Mouse (Mus musculus) urinary bladder, postnatal 4 days (tissue): Measurements from ENCODE around the gene Acta2.

Experiments
- DNase-seq, 2 experiments: peaks; one replicate each; pipeline ENCODE4 v3.0.0; 2021 to 2022; ENCODE audit warnings: low spot score in 2 of 2

Acta2 gene

DNA sequence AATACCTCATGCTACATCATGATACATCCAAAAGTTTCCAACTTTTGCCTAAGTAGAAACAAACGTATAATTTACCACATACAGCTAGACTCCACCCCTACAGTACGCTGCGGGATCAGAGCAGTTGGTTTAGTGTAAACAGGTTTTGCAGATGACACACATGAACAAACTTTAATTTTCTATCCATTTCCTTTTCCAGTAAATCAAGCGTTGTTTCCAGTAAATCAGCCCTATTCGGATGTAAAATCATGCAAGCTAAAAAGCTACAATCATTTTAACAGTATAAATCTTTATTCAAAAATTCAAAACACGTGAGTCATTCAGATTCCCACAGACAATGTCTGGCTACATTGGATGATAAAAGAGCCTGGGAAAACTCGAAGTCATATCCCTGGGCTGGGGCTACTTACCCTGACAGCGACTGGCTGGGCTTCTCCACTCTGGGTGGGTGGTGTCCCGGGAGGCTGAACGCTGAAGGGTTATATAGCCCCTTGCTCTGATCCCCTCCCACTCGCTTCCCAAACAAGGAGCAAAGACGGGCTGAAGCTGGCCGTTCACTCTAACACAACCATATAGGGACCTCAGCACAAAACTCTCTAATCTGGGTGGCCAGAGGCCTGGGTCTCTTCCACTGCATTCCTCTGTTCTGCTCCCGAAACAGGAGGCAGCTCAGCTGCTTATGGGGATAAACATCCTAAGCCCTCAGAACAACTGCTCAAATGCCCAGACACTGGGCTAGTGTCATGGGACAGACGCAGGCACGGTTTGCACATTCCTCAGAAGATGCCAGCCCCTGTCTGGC, at the start of gene Acta2:
Acta2 (minus strand) TSS at position 711 of the 802 bp plus-strand sequence.
- peak; percentile 67 to 71 for DNase-seq

DNA sequence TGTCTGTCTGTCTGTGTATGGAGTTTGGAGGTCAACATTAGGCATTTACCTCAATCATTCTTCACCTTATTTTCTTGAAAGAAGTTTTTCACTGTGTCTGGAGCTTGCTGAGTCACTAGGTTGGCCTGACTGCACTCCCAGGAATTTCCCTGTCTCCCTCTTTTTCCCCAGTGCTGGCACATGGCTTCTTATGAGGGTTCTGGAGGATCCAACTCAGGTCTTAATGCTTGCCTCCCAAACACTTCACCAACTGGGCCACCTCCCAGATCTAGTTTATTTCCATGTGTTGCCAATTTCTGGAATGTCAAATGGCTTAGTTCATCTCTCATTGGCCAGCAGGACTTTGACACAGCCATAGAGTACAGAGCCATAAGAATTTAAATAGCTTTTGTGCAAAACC, 49.5 kb upstream of the Acta2 start:
- no peak for DNase-seq

DNA sequence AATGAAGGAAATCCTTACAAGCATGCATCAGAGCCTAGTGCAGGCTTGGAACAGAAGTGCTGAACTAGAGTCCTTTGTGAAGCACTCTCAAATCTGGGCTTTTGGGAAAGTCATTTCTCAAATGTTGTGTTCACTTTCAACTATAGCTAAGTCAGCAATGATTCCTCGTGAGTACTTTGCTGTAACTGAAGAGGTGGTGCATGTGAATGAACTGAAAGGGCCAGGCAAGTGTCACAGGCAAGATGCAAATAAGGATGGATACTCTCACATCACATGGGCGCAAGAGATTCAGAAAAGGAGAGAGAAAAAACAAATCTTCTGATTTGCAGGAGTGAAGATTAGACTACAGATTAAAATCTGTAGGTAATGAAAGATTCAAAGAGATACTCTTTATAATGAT, 45.0 kb upstream of the Acta2 start:
- no peak for DNase-seq

DNA sequence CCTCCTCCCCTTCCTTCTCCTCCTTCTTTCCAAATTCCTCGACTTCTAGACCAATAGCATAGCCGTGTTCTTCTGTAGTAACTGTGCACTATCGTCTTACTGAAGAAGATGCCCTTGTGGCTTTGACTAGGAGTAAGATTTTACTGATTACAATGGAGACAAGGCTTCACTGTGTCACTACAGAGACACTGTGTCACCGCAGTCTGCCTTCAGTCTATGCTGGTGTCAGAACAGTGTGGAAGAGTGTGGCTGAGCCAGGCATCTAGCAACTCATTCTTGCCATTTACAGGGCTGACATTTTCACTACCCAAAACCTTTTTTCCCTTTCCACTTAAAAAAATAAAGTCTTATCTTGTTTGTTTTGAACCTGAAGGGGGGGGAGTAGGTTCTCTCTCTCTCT, 43.8 kb upstream of the Acta2 start:
- no peak for DNase-seq

DNA sequence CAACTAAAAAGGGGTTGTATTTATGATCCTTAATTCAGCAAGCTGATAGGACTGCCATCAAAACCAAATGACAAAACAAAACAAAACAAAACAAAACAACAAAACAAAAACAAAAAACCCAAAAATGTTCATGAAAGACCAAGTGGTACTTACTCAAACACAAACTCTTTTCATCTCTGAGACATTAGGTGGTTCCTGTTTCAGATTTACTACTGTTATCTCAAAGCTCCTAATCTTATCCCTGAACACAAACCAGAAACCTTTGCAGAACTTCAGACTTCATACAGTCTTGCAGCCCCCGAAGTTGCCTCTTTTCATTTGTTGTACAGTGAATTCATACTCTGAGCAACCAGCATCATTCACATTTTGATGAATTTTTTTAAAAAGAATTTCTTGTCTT, 43.1 kb upstream of the Acta2 start:
- no peak for DNase-seq

DNA sequence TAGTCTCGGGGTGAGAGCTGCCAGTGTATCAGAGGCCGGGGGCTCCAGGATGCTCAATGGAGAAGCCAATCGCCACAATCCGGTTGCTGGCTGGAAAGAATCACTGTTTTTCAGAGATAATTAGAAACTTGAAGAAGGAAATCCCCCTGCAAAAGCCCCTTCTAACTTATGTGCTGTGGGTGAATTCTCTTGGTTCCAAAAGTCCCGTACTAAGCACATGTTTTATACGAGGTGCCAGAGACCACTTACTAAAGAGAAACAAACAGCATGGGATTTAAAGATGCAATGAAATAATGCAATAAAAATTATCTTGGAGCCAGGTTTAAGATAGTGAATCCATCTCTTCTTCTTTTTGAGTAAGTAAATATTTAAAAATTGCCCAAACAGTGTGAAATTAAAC, 40.1 kb upstream of the Acta2 start:
- no peak for DNase-seq

DNA sequence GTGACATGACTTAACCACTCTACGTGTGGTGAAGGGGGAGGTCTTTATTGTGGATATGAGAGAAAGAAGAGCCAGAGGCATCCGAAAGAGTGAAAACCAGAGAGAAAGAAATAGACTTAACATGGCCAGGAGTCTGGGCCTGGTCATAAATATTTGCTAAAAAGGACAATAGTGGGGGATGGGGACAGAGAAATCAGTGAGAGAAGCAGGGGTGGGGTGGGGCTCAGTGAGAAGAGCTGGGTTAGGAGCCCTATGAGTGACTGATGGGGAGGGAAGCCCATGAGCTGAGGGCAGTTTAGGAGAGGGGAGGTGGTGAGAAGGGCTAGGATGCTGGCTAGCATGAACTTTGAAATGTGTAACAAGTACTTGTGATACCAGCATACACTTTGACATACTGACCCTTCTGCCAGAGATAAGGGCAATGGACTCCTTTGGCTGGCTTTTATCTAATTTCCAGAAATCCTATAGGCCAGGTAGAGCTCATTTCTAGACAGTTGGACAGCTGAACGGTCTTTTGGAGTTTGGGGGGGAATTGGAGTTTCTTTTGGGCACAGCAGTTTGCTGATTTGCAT, 38.1 kb upstream of the Acta2 start:
- DNase-seq: no peak

DNA sequence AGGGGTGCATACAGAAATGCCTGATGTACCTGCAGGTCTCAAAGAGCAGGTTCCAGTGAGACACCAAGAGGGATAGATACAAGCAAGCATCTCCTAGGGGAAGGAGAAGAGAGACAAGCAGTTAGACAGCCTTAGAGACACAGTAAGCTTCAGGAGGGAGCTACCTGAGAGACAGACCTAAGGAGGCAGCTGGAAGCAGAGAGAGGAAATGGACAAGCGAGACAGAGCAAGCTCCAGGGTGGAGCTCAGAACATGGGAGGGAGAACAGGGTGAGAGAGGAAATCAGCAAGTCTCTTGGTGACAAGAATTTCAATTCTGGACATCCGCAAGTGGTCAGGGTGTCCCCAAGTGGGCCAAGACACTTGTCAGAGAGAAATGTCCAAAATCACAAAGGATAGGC, 37.3 kb upstream of the Acta2 start:
- DNase-seq: no peak

DNA sequence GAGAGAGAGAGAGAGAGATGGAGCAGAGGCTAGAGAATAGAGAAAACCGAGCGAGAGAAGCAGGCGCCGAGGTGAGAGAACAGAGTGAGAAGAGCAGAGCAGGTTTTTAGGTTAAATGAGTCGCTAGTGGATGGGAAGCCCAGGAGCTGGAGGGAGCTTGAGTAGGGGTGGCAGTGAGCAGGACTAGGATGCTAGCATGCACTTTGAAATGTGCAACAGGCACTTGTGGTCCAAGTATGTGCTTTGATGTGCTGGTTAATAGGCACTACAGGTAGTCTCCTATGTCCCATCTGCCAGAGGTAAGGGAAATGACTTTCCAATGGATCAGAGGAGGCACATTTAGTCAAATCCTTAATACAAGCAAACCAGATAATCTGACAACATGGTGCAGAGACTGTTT, 36.6 kb upstream of the Acta2 start:
- DNase-seq: no peak

DNA sequence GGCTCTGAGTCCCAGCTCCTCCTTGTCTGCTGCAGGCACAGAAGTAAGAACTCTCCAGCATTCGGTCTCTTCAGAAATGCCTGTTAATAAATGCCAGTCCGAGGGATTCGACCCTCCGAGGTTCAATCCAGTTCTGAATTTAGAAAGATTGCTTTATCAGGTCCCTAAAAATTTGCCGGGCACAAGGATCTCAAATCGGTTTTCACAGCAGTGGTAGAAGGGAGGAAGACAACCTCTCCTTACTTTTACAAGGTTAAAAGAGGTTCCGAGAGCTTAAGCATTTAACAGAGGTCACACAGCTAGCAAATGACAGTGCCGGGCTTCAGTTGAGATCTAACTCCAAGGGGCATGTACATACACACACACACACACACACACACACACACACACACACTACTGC, 36.0 kb upstream of the Acta2 start:
- no peak for DNase-seq

DNA sequence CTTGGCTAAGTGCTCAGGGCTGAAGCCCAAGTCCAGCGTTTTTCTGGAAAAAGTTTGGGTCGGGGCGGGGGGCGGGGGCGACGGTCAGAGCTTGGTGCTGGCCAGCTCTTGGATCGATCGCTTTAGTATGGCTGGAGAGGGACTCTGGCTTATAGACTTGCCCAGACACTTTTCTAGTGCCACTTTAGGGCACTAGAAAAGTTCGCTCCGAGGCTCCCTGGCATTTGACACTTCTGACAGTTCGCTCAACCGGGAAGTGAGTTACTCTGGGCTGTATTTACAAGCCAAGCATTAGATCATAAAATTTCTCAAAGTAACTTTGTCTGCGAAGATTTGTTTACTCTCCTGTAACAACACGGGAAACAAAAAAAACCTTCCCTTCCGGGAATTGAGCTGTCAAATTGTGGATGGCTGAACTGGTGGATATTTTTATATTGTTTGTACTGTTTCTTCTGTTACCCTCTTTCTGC, 35.5 kb upstream of the Acta2 start:
- no peak for DNase-seq

DNA sequence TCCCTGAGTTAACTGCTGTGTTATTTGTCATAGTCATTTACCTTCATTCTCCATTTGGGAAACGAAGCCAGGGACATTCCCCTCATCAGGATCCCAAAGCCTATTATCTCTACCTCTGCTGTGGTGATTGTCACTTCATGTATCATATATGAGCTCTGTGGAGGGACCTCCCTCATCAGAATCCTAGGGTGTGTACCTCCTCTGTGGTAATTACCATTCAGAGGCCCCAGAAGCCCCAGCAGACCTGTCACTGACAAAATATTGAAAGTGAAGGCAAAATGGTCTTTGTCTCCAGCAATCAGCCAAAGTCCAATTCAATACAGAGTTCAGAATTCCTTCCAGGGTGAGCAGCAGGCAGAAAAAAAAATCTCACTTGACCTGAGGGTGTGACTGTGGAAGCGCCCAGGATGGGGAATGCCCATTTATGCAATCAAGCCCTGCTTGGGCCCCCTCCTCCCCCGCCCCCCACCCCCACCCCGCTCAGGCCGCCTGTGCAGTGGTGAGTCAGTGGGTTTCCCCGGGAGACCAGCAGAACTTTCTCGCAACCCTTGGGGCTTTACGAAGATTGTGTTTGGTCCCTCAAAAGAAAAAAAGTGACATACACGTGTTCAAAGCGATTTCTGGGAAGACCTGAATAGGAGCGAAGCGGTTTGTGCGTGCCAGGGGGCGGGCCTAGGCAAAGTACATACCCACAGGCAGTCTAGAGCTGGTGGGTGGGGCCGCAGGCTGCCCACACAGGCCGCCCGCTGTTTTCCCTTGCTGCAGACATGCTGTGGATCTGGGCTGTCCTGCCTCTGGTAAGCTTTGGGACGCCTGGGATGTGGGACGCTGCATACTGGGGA, 34.8 kb upstream of the Acta2 start, which contains the start of gene Fas:
Fas (plus strand) TSS at position 719 of the 842 bp plus-strand sequence.
- peak; percentile 62 to 66 for DNase-seq

DNA sequence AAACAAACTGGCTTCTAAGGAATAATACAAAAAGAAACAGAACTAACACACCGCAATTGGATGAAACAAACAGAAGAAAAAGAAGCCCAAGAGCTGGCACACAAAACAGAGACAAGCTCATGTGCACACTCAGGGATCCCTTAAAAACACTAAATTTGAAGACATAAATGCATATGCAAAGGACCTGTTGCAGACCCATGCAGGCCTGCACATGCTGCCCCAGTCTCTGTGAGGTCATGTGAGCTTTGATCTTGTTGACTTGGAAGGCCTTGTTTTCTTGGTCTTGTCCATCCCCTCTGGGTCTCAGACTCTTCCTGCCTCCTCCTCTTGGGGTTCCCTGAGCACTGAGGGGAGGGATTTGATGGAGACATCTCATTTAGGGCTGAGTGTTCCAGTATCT, 33.3 kb upstream of the Acta2 start:
- DNase-seq: no peak

DNA sequence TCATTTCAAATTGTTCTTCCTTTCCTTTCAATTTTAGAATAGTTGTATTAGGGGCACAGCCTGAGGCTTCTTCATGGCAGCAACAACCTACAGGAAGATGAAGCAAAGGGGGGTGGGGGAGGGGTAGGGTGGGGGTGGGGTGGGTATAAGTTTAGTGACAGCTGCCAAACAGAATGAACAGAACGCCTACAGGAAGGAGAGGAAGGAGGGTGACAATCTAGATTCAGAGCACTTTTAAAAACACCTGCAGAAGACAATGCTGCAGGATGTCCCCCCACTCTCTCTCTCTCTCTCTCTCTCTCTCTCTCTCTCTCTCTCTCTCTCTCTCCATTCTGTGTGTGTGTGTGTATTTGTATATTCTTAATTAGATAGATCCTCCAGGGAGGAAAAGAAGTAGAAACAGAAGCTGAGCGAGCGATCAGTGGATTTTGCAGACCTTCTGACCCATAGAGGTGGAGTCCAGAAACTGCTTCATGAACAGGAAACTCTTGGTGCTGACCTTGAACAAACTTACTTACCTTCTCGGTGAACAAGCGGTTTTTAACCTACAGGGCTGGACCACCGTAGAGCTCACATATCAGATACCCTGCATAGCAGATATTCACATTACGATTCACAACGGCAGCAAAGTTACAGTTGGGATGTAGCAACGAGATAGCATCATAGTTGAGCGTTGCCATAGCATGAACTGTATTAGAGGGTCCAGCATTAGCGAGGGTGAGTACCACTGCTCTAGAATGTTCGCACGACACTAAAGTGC, 32.4 kb upstream of the Acta2 start:
- DNase-seq: no peak

DNA sequence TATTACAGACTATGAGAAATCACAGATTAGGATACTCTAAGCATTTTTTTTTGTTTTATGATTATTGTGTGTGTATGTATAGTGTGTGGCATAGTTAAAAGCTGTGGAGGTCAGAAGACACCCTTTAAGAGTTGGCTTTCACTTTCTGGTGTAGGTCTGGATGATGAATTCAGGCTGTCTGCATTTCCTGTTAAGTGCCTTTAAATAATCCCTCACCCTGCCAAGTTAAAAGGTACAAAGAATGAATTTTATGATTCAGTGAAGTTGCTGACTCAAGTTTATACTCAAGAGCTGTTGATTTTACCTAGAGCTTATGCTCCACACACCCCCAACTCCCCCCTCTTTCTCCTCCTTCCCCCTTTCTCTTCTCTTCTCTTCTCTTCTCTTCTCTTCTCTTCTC, 31.8 kb upstream of the Acta2 start:
- no peak for DNase-seq

DNA sequence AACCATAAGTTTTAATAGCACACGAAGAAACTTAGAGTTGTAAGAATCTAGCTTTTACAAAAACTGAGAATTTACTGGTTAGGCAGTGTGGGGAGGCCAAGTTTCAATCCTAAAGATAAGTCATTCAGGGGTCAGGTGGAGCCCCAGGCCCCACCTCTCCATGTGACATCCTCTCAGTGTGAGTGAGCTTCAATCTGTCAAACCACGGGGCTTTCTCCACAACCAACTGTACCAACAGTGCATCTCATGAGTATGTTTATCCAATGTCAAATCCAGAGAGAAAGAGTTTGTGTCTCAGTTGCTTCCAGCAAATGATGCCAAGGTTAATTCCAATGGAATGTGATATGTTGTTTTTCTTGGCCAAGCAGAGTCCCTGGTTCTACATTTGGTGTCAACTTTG, 29.4 kb upstream of the Acta2 start:
- DNase-seq: no peak

DNA sequence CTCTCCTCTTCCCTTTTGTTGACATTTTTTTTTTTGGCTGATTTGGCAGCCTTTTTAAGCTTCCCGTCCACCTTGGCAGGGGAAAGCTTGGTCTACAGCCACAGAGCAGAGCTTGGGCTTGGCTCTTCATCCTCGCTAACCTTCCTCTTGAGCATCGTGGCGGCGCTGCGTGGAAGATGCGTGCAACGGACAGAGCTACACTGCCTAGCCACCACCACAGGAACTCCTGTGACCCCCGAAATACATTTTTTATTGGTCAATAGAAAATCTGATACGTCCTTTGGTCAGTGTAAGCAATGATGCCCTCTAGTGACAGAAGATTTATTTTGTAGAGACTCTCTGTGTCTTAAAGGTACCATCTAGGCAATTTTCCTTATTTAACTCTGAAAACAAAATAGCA, 29.0 kb upstream of the Acta2 start:
- DNase-seq: no peak

DNA sequence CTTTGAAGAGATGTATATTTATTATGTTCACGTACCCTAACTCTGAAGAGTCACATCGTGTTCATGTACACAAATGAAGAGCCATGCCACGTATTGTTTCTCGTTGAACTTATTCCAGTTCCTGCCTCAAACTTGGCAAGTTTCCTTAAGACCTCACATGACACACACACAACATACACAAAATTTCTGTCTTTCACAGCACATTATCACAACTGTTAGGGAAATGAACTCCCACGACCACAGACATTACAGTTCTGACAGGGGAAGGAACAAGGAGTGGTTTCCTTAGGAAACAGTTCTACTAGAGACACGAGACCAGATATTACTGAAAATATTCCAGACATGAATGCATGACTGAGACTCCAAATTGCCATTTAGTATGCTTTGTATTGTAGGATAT, 28.2 kb upstream of the Acta2 start:
- DNase-seq: no peak

DNA sequence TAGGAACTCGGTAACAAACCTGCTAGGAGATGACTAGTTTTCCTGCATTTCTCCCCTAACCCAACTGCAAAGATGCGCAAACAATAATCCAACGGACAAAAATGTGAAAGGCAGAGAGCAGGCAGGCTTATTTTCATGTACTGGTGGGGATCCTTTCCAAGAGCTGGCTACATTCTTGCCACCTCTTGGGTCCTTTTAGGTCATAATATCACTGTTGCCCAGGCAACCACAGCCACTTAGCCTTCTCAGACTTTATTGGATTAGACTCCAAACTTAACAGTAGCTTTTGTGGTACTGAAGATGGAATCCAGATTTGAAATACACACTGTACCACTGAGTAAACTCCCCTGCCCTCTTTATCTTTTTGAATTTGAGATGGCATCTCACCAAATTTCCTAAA, 22.7 kb upstream of the Acta2 start:
- DNase-seq: no peak

DNA sequence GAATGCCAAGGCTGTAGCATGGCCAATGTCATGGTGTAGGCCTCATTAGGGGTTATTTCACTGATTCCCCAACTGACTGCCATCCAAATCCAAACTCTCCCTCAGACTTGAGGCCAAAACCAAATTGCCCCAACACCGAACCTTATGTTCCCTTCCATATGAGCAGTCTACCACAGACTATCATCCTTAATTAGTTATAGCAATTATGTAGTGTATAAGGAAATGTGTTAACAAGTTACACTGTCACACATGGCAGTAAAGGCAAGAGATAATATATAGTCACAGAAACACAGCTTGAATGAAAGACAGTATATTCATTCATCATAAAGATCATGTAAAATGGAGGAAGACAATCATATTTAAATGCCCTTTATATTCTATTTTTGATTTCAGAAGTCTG, 17.7 kb upstream of the Acta2 start:
- DNase-seq: no peak

DNA sequence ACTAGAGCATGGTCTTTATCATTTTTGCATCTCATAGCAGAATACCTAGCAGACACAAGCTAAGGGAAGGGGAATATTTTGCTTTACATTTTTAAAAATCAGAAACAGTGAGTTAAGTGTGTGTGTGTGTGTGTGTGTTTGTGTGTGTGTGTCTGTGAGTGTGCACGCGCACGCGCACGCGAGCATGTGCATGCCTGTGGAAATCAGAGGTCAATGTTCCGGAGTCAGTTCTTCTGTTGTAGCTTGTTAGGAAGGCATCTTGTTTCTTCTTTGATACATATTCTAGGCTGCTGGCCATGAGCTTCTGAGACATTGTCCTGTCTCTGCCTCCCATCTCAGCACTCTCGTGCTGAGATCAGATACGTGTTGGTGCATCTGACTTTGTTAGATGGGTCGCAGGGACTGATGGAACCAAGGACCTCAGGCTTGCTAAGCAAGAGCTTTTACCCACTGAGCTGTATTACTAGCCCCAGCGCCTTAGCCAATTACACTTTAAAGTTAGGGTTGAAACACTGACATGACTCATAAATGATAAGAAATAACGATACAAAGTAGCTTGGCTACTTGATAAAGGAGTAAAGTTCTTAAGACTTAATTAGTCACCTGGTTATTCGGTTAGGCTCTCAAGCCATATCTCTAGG, 15.6 kb upstream of the Acta2 start:
- DNase-seq: no peak
